Mouse (Mus musculus) natural killer cell, adult 2 months (primary cell): ENCODE measurements around the gene Amigo1.
"Not testable (repeated sequence)": the region's sequence is repeated elsewhere in the genome, so short reads cannot be mapped to it uniquely, and the experiment has no call there.

ENCODE experiments used
- DNase-seq, 2 experiments: peaks; one replicate each; pipeline ENCODE4 v3.0.0; 2022; ENCODE audit warnings: low spot score in 2 of 2

Gene Amigo1

DNA sequence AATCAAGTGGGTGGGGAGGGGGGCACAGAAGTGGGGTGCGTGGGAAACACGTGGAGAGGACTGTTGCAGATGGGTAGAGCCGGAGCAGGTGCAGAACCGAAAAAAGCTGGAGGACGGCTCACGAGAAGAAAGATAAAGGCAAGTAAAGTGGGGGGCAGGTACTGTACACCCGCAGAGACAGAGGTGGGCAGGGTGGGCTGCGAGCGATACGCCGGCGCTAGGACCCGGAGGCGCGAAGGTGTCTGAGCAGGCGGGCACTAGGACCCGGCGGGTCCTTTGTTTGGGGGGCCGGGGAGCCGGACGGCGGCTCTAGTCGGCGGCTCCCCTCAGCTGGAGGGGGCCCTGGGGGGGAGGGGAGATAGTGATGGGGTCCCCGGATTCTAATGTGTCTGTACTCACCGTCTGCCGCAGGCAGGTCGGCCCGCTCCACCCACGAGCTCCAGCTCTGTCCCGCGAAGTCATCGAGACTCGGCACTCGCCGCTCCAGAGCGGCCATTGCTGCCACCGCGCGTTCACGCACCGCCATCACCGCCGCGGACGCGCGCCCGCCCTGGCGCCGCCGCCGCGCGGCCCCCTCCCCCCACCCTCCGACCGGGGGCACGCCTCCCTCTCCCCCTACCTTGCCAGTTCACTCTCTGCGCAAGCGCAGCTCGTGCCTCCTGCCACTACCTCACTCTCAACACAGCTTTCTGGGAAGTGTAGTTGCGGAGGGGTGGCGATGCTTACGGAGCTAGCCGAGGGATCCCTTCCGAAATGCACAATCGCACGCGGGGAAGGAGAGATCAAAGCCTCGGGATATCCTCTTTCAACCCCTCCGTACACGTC lies 24.0 kb downstream of the Amigo1 start:
- peak; percentile 87 to 92 for DNase-seq

DNA sequence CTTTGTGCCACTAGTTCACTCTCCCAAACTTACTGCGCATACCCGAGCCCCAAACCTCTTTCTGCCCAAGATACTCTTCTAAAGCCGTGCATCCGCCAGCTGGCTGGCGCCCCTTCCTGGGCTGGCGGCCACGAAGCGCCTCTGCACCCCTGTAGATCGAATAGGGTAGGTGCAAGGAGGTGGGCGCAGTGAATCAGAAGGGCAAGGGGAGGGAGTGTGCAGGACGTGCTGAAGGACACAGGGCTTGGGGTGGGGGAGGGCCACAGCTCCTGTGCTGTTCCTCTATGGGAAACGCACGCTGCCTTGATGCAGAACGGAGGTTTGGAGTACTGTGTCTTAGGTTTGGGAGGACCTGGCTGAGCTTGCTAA lies 24.6 kb downstream of the Amigo1 start, which contains the start of gene Atxn7l2:
Atxn7l2 (minus strand) TSS at position 164 of the 369 bp plus-strand sequence.
- DNase-seq, result no peak

DNA sequence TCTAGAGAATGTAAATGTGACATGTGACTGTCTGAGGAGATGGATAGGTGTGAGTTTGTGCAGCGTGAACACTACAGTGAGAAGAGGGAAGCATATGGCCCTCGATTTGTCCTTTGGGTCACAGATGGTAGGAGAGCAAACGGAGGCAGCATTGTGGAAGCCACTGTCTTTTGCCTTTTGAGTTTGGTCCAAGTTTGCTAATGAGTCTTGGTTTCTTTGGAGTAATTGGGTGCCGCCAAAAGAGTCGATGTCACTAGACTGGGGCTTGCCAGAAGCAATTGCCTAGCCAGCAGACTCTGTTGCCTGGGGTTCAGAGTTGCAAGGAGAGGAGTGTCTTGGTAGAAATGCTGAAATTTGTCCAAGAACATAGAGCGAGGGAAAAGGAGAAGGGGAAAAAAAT lies 25.7 kb downstream of the Amigo1 start:
- DNase-seq, result no peak

DNA sequence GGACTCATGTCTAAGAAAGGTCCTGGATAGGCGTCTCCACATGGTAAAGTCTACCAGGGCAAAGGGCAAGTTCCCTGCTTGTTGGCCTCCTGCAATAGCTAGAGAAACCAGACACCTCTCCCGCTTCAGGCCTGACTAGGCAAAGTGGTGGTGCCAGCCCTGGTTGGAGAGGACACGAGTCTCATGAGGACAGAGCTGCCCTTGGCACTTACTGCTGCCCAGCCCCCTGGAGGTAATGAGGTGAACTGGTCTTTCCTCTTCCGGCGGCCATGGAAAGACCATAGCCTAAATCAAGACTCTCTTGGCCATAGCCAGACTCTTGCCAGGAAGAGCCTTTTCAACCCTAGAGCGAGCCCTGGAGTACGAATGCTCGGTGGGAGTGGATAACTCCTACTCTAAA lies 26.3 kb downstream of the Amigo1 start:
- DNase-seq, result no peak

DNA sequence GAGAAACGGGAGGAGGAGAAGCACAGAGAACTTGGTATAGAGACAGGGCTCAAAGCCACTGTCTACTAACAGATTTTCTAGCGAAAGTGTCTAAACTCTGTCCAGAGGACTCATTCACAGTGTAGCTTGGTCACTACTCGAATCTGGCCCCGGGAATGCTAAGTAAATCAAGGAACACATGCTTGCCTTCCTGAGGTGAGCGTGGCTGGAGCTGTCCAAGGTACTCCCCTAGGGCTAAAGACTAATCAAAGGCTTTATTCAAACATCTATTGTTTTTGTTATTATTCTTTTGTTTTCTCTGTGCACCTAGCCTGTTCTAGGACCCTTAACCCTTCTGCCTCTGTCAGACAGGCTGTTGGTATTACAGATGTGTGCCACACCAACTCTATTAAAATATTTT lies 28.6 kb downstream of the Amigo1 start:
- DNase-seq, result no peak

DNA sequence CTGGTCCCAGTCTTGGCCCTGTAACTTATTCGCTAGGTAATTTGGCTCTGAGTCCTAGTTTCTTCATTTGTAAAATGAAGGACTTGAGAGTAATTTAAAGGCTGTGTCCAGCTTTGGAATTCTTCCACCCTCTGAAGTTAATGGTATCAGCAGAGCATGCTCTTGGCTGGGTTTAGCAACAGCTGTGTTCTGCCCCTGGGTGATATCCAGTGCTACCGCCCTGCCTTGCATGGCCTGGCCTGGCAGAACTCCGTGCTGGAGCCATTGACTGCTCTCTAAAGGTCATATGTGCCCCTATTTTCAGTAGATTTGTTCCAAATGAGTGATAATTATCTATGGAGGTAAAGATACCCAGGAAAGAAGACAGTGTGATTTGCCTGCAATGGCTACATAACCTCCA lies 34.5 kb downstream of the Amigo1 start:
- DNase-seq, result no peak

DNA sequence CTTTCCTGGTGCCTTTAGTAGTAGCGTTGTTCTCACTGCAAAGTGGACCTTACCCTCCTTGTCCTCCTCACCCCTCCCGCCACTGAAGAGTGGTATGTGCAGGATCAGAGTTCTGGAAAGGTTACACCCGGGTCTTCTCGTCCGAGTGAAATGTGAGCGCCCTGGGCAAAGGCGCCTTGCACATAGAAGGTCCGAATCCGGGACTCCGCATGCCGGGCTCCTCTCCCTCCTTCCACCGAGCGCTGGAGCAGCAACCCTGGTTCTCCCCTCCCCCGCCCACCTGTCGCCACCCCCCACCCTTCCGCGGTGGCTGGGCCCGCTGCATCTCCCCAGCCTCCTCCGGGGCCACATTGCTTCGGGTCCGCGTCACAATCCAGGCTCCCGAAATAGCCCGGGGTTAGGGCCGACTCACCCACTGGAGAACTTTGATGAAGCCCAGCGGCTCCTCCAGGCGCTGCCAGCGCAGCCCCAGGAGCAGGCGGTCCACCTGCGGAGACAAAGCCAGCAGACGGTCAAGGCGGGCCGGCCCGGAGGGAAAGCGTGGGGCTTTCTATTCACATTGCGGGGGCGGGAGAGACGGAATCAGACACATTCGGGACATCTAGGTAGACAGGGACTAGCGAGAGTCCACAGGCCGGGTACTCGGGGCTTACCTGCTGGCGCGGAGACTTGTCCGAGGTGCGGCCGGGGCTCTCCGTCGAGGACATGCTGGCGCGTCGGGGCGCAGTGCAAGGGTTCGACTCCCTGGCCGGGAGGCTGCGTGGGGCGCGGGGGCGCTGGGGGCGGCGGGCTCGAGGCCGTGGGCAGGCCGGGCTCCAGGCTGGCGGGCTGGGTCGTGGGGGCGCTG lies 39.8 kb downstream of the Amigo1 start:
- DNase-seq, result no peak

DNA sequence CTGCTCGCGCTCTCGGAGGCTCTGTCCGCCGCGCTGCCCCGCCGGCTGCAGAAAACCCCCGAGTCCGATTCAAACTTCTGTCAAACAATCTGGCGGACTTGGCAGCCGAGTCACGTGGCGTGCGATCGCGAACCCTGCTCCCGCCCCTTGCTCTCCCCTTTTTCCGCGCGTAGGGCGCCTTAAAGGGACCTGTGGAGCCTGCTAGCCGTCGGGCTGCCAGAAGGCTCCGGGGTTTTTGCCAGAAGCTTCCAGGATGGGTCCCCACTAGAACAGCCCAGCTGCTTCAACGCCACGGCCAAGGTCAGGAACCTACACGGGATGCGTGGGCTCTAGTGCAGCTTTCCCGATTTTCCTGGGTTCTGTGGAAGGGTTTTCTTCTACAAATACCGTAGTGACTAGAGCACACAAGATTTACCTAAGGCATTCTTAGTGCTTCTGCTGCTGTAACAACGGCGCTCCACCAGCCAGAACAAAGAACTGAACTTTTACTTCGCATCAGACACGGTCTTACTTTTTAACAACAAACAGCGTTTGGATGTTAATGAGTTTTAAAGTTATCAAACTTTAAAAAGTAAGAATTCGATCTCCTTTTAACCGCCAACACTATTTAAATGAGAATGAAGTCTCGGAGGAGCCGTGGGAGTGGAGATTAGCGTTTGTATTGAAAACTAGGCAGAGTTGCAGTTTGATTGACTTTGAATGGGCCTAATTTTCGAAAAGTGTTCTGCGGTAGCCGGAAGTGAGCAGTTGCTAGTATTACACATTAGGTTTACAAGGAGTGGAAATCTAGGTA lies 40.6 kb downstream of the Amigo1 start, which contains the start of gene Sypl2:
Sypl2 (minus strand) TSS at position 91 of the 793 bp plus-strand sequence.
- DNase-seq, result no peak

DNA sequence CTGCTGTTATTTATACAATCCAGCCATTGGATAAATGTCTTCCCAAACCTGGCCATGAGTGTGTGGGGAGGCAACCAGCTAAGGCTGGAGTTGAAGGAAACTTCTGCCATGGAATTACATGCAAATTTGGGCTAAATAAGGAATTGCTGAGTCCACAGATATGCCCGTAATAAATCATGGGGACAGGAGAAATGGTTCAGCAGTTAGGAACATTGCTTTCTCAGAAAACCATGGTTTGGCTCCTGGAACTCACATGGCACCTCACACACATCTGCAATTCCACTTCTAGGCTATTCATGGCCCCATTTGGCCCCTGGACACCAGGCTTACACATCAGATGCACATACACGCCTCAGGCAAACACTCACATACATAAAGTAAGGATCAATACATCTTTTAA lies 41.4 kb downstream of the Amigo1 start:
- no peak for DNase-seq

DNA sequence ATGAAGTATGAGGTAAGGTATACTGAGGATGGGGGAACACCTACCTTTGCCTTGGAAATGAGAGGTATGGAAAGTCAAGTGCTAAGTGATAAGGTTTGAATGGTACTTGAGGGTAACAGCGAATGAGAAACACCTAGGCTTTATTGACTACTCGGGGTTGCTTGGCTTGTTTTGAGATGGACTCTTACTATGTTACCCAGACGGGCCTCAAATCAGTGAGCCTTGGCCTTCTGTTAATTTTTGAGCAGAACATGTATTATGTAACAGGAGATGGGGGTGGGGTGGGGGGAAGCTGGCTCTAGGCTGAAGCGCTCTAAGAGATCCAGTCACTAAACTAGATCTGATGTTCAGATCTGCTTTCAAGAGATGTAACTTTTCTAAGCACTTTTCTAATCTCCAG lies 45.5 kb downstream of the Amigo1 start:
- no peak for DNase-seq

DNA sequence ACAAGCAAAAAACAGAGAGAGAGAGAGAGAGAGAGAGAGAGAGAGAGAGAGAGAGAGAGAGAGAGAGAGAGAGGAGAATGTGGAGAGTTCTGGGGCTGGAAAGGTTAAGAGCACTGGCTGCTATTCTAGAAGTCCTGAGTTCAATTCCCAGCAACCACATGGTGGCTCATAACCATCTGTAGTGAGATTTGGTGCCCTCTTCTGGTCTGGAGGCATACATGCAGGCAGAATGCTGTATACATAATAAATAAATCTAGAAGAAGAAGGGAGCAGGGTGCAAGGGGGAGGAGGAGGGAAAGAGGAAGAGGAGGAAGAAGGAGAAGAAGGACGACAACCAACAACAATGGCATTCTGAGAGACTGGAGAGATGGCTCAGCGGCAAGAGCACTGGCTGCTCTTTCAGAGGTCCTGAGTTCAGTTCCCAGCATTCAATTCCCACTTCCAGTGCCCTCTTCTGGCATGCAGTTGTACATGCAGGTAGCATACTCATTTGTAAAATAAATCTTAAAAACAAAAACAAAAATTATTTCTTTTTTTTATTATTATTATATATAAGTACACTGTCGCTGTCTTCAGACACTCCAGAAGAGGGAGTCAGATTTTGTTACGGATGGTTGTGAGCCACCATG lies 51.5 kb downstream of the Amigo1 start:
- not testable (repeated sequence) for DNase-seq

DNA sequence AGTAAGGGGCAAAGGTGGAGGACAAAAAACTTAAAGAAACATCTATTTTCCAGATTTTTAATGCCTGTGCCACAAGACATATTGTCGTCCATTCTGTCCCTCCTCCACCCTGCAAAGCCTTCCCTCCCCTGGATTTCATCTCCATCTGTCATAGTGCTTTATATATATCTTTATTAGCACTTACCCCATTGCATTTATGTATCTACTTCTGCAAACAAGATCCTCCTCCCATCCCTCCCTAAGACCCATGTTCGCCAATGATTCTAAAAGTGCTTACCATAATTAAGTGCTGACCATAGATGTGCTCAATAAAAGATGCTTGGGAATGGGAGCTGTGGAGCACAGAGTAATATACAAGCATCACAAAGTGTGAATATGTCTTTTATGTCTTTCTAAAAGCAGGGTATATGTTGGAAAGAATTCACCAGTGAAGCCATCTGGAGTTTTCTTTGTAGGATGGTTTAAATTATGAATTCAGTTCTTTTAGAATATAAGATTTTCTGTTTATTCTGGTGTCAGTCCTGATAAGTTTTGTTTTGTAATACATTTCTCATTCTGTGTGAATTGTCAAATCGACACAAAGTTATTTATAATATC lies 55.2 kb downstream of the Amigo1 start:
- no peak for DNase-seq
